Mouse (Mus musculus): ENCODE measurements at regions not wholly inside any gene's neighbourhood (a gene's known extent, or its start where the extent isn't known, plus 50 kb on each side); places are given as distances from the start of the nearest gene placed in this dataset.

DNA sequence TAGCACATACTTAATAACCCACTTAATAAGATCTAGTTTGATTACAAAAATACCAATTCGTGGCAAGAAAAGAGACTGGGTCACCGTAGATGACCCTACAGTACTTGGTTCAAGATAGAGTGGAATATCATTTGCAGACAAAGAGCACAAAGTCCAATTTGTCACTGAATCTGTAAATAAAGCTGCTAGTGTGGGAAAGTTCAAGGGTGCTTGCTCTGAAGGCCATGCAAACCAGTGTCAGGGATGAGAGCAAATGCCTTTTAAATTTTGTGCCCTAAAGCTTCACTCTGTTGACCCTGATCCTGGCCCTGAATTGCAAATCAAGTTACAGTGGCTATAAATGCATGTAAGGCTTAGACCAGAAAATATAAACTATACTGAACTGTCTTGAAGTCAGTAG lies 113.1 kb downstream of the Cd55b start:
- H3K27me3 ChIP-seq: no peaks in the 10 kb centered on the region

DNA sequence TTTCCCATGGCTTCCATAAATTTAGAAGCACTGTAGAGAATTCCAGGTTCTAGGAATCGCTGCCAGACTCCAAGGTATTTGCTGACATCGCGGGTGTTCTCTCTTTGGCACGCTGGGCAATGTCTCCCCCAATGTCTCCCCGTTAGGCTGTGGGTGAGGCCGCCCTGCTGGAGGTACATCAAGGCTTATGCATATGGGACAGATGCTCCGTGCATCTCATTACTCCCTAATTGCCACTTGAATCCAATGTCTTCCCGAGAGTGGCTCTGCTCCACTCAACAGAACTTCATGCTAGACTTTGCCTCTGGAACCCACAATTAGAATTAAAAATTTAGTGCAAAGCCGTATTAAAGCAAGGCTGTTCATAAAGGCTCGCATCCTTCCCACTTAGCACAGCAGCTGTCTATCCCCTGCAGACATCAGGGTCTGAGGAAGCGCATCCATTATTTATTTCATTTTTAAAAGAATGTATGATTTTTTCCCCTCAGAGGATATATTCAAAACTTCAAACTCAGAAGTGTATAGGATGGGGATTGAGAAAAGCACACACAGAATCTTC lies 120.9 kb downstream of the Cd55b start:
- H3K4me3 ChIP-seq: no peak overlapping the region
- 50% methylated on average over 11 of the region's 11 CpGs for WGBS
- no peaks in the 10 kb centered on the region for H3K27me3 ChIP-seq
- no peaks in the 10 kb centered on the region for H3K9me3 ChIP-seq
- no peak for ATAC-seq (ENCODE audit: insufficient number of reproducible peaks, low FRiP score, low TSS enrichment, low read depth)
- H3K4me2 ChIP-seq: no peak overlapping the region
- H3K4me1 ChIP-seq: peaks cover 6% of the 10 kb centered on the region
- H3K36me3 ChIP-seq: no peaks in the 10 kb centered on the region
- H3K9ac ChIP-seq: no peak overlapping the region
- no peak overlapping the region for H3K27ac ChIP-seq

More for the DNA sequence above, 113.1 kb downstream of the Cd55b start:
- no peaks in the 10 kb centered on the region for H3K36me3 ChIP-seq
- no peak overlapping the region for H3K4me2 ChIP-seq
- 74% methylated on average over 2 of the region's 2 CpGs for WGBS
- H3K4me3 ChIP-seq: no peak overlapping the region
- no peaks in the 10 kb centered on the region for H3K4me1 ChIP-seq
- H3K9ac ChIP-seq: no peak overlapping the region
- ATAC-seq (ENCODE audit: insufficient number of reproducible peaks, low FRiP score, low TSS enrichment, low read depth): no peak
- H3K9me3 ChIP-seq: no peaks in the 10 kb centered on the region
- H3K27ac ChIP-seq: no peak overlapping the region

- H3K9me3 ChIP-seq: no peaks in the 10 kb centered on the region
- H3K27ac ChIP-seq: no peak overlapping the region
- no peak overlapping the region for H3K4me3 ChIP-seq
- ATAC-seq (ENCODE audit: insufficient number of reproducible peaks, low FRiP score, low TSS enrichment, low read depth): no peak
- peak overlapping the region; percentile 12 for H3K4me2 ChIP-seq
- H3K9ac ChIP-seq: no peak overlapping the region
- no peaks in the 10 kb centered on the region for H3K27me3 ChIP-seq
- no peaks in the 10 kb centered on the region for H3K36me3 ChIP-seq
- 8% methylated on average over 13 of the region's 13 CpGs for WGBS
- H3K4me1 ChIP-seq: peaks cover 6% of the 10 kb centered on the region
These were observed 122.6 kb downstream of the Cd55b start for GRCm38 (mm10) chr1:130300065-130300815.

GRCm38 (mm10) chr1:130299641-130300040 lies 123.2 kb downstream of the Cd55b start:
- Histone ChIP-seq H3K4me2 (peak overlapping the region; percentile 12; the same call in 1 of the 2 replicates), H3K9ac (no peak overlapping the region), H3K9me3 (no peaks in the 10 kb centered on the region), H3K4me3 (no peak overlapping the region), H3K4me1 (peaks cover 6% of the 10 kb centered on the region), H3K27ac (no peak overlapping the region), H3K36me3 (no peaks in the 10 kb centered on the region), H3K27me3 (no peaks in the 10 kb centered on the region)
- no peak for ATAC-seq (ENCODE audit: insufficient number of reproducible peaks, low FRiP score, low TSS enrichment, low read depth)
- WGBS: 20% methylated on average over 4 of the region's 4 CpGs

DNA sequence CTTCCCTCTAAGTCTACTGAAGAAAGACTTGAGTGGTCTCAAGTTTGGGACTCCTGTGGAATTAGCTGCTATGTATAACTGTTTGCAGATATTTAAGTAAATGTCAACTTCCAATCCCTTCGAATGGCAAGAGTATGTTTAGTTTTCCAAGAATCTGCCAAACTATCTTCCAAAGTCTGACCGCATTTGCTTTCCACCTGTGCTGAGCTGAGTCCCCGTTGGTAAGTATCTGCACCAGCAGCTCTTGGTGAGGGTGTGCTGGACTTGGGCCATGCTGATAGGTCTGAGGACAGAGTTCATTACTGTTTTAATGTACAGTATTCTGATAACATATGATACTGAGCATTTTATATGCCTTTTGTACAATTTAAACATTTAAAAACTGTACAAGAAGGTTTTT lies 123.7 kb downstream of the Cd55b start:
- Histone ChIP-seq H3K9ac (no peak overlapping the region), H3K27me3 (no peaks in the 10 kb centered on the region), H3K4me3 (no peak overlapping the region), H3K4me2 (no peak overlapping the region), H3K9me3 (no peaks in the 10 kb centered on the region), H3K27ac (no peak overlapping the region), H3K36me3 (no peaks in the 10 kb centered on the region), H3K4me1 (peaks cover 6% of the 10 kb centered on the region)
- ATAC-seq (ENCODE audit: insufficient number of reproducible peaks, low FRiP score, low TSS enrichment, low read depth): no peak
- 67% methylated on average over 3 of the region's 3 CpGs for WGBS

GRCm38 (mm10) chr1:130298636-130299035 lies 124.2 kb downstream of the Cd55b start:
- ATAC-seq (ENCODE audit: insufficient number of reproducible peaks, low FRiP score, low TSS enrichment, low read depth): no peak
- H3K27ac ChIP-seq: no peak overlapping the region
- WGBS: 62% methylated on average over 1 of the region's 1 CpGs
- no peak overlapping the region for H3K9ac ChIP-seq
- H3K9me3 ChIP-seq: no peaks in the 10 kb centered on the region
- no peaks in the 10 kb centered on the region for H3K27me3 ChIP-seq
- peaks cover 6% of the 10 kb centered on the region for H3K4me1 ChIP-seq
- no peak overlapping the region for H3K4me2 ChIP-seq
- H3K4me3 ChIP-seq: no peak overlapping the region
- no peaks in the 10 kb centered on the region for H3K36me3 ChIP-seq

GRCm38 (mm10) chr1:130297471-130297870 lies 125.3 kb downstream of the Cd55b start:
- no peak for ATAC-seq (ENCODE audit: insufficient number of reproducible peaks, low FRiP score, low TSS enrichment, low read depth)

DNA sequence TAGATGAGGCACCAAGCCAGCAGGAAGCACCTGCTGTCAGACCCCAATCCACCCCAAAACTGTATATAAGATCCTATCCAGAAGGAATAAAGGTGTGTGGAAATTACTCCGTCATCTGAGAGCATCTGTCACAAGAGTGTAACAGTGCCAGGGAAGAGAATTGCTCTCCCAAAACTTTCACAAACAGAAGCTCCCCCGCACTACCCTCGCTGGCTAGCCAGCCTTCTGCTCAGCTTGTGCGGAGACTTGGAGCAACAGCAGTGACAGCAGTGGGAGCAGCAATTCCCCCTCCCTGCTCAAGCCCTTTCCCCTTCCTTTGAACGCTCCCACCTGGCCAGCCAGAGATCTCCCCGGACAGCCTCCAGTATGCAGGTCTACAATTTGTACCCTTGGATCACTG lies 136.9 kb downstream of the Cd55b start:
- H3K4me1 ChIP-seq: no peaks in the 10 kb centered on the region
- no peak overlapping the region for H3K27ac ChIP-seq
- 80% methylated on average over 6 of the region's 6 CpGs for WGBS
- no peak for ATAC-seq (ENCODE audit: insufficient number of reproducible peaks, low FRiP score, low TSS enrichment, low read depth)
- H3K4me2 ChIP-seq: no peak overlapping the region
- H3K36me3 ChIP-seq: no peaks in the 10 kb centered on the region
- no peak overlapping the region for H3K9ac ChIP-seq
- no peaks in the 10 kb centered on the region for H3K27me3 ChIP-seq
- H3K4me3 ChIP-seq: no peak overlapping the region
- H3K9me3 ChIP-seq: no peaks in the 10 kb centered on the region

More at GRCm38 (mm10) chr1:130297471-130297870, 125.3 kb downstream of the Cd55b start:
- H3K9me3 ChIP-seq: no peaks in the 10 kb centered on the region
- no peaks in the 10 kb centered on the region for H3K27me3 ChIP-seq
- H3K4me2 ChIP-seq: no peak overlapping the region
- no peak overlapping the region for H3K9ac ChIP-seq
- peaks cover 6% of the 10 kb centered on the region for H3K4me1 ChIP-seq
- H3K36me3 ChIP-seq: no peaks in the 10 kb centered on the region
- H3K4me3 ChIP-seq: no peak overlapping the region
- H3K27ac ChIP-seq: no peak overlapping the region
- 54% methylated on average over 2 of the region's 2 CpGs for WGBS

- no peaks in the 10 kb centered on the region for H3K4me1 ChIP-seq
- H3K4me3 ChIP-seq: no peak overlapping the region
- no peaks in the 10 kb centered on the region for H3K36me3 ChIP-seq
- no peaks in the 10 kb centered on the region for H3K27me3 ChIP-seq
- ATAC-seq (ENCODE audit: insufficient number of reproducible peaks, low FRiP score, low TSS enrichment, low read depth): no peak
- H3K27ac ChIP-seq: no peak overlapping the region
- no peak overlapping the region for H3K9ac ChIP-seq
- 80% methylated on average over 3 of the region's 3 CpGs for WGBS
- H3K4me2 ChIP-seq: no peak overlapping the region
- H3K9me3 ChIP-seq: no peaks in the 10 kb centered on the region
These were observed 140.7 kb downstream of the Cd55b start for GRCm38 (mm10) chr1:130282153-130282552.

DNA sequence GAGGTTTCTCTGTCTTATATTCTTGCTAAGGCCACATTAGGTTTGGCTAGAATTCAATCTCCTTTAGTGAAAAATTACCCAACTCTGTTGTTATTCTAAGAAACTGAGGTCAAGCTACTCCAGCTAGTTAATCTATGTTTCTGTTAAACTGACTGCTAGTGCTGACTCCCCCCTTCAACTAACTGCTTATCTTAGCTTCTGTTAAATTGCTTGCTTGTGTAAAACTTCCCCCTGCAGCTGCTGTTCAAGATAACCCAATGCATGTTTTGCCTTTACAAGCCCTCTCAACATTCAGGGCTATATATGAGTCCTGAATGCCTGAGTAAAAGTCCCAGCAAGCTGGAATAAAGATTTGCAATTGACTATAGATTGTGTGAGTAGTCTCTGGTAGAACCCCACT lies 143.6 kb downstream of the Cd55b start:
- Histone ChIP-seq H3K9me3 (no peaks in the 10 kb centered on the region), H3K27ac (no peak overlapping the region), H3K4me3 (no peak overlapping the region), H3K36me3 (no peaks in the 10 kb centered on the region), H3K9ac (no peak overlapping the region), H3K27me3 (no peaks in the 10 kb centered on the region), H3K4me1 (no peaks in the 10 kb centered on the region), H3K4me2 (no peak overlapping the region)
- no peak for ATAC-seq (ENCODE audit: insufficient number of reproducible peaks, low FRiP score, low TSS enrichment, low read depth)

- no peak overlapping the region for H3K27ac ChIP-seq
- no peaks in the 10 kb centered on the region for H3K36me3 ChIP-seq
- no peaks in the 10 kb centered on the region for H3K4me1 ChIP-seq
- no peaks in the 10 kb centered on the region for H3K9me3 ChIP-seq
- H3K9ac ChIP-seq: no peak overlapping the region
- no peak for ATAC-seq (ENCODE audit: insufficient number of reproducible peaks, low FRiP score, low TSS enrichment, low read depth)
- no peaks in the 10 kb centered on the region for H3K27me3 ChIP-seq
- H3K4me2 ChIP-seq: no peak overlapping the region
- H3K4me3 ChIP-seq: no peak overlapping the region
These were observed 144.7 kb downstream of the Cd55b start for GRCm38 (mm10) chr1:130278000-130278536.

- ATAC-seq (ENCODE audit: insufficient number of reproducible peaks, low FRiP score, low TSS enrichment, low read depth): no peak
- 73% methylated on average over 3 of the region's 3 CpGs for WGBS
- no peak overlapping the region for H3K4me3 ChIP-seq
- no peaks in the 10 kb centered on the region for H3K4me1 ChIP-seq
- H3K9ac ChIP-seq: no peak overlapping the region
- no peak overlapping the region for H3K4me2 ChIP-seq
- H3K36me3 ChIP-seq: no peaks in the 10 kb centered on the region
- H3K9me3 ChIP-seq: no peaks in the 10 kb centered on the region
- no peak overlapping the region for H3K27ac ChIP-seq
- H3K27me3 ChIP-seq: no peaks in the 10 kb centered on the region
These were observed 145.9 kb downstream of the Cd55b start for GRCm38 (mm10) chr1:130276885-130277284.
